Mouse (Mus musculus) heart, adult 2 months (tissue): ENCODE measurements around the gene 9130213A22Rik.

Experiments
- CTCF ChIP-seq: fragments of 200-600 bp; IDR thresholded peaks from 2 replicates; pipeline ENCODE4 v1.8.1; 2022; ENCODE audit warnings: antibody characterized with exemption, mild to moderate bottlenecking, moderate library complexity
- EP300 ChIP-seq: fragments of 200-500 bp; IDR thresholded peaks from 2 replicates; pipeline ENCODE4 v1.6.1; 2011; ENCODE audit warnings: low read depth, low read length, control low read depth; ENCODE audit not compliant: insufficient read depth
- POLR2A ChIP-seq: fragments of 200-500 bp; IDR thresholded peaks from 2 replicates; pipeline ENCODE4 v1.6.1; 2011; ENCODE audit warnings: mild to moderate bottlenecking, low read depth, low read length, control low read depth; ENCODE audit not compliant: insufficient read depth

- TF ChIP-seq POLR2A, result no peak
- TF ChIP-seq CTCF, result no peak
- TF ChIP-seq EP300, result no peak
Measured at GRCm38 (mm10) chr11:69124498-69124847, 2.1 kb upstream of the 9130213A22Rik start.
